Mouse (Mus musculus) erythroblast, embryonic 14.5 days (primary cell): Measurements from ENCODE around the gene AC134908.4. TPM values are rescaled to one million over a fixed set of nuclear protein-coding genes. Genes with fewer than 3 reads are reported as not detected.

Source experiments
- H3K27me3 ChIP-seq: 2 replicates; pipeline ENCODE4 v1.6.1; 2012; ENCODE audit warnings: inconsistent platforms; ENCODE audit not compliant: control insufficient read depth
- H3K36me3 ChIP-seq: 2 replicates; pipeline ENCODE4 v1.6.1; 2012; ENCODE audit warnings: mild to moderate bottlenecking, inconsistent platforms; ENCODE audit not compliant: control insufficient read depth
- H3K4me1 ChIP-seq: 2 replicates; pipeline ENCODE4 v1.6.1; 2012; ENCODE audit warnings: inconsistent platforms; ENCODE audit not compliant: control insufficient read depth
- H3K4me3 ChIP-seq: replicated peaks from 2 replicates; pipeline ENCODE3; 2012; ENCODE audit warnings: moderate library complexity, mild to moderate bottlenecking, inconsistent platforms
- H3K9me3 ChIP-seq: 2 replicates; pipeline ENCODE4 v1.6.1; 2012; ENCODE audit warnings: low read length, inconsistent platforms, mixed read lengths; ENCODE audit not compliant: control insufficient read depth
- GATA1 ChIP-seq: IDR thresholded peaks from 2 replicates; pipeline ENCODE4 v1.6.1; 2012; ENCODE audit warnings: low read length, inconsistent platforms, mixed read lengths
- TAL1 ChIP-seq: IDR thresholded peaks from 3 replicates; pipeline ENCODE4 v1.6.1; 2012; ENCODE audit warnings: low read length, inconsistent platforms, mixed read lengths
- polyA plus RNA-seq: library from polyadenylated mRNA; stranded (reverse); fragments of >175 nt; gene quantifications from 2 replicates; pipeline ENCODE4 v1.2.3, GENCODE M21; 2012

The AC134908.4 gene
- not detected in 2 replicates for polyA plus RNA-seq

DNA sequence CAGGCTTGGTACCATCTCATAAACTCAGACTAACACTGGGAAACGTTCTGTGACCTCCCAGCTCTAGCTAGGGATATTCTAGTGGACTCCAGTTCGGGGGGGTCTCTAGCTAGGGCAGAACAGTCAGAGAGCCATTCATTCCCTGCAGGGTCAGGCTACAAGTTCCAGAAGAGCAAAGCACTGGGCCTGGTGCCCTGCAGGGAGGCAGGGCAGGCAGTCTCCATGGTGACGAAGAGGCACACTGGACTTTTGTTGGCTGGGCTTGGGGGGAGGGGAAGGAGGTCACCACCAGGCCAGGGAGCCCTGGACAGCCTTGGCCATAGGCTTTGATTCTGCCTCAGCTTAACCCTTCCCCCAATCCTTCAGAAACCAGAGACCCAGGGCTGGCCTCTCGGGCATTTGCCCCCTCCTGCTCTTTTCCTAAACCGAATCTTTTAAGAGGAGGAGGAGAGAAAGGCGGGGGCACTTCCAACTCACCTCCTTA, at the start of gene AC134908.4:
Gene AC134908.4, minus strand, starts transcription at position 51 of the 484 bp plus-strand sequence.
- TF ChIP-seq GATA1 (no peak), TAL1 (no peak)
- Histone ChIP-seq H3K9me3 (no peaks in the 10 kb centered on the region), H3K36me3 (peaks cover 9% of the 10 kb centered on the region), H3K4me1 (peaks cover 66% of the 10 kb centered on the region), H3K27me3 (no peaks in the 10 kb centered on the region; the same call in 1 of the 2 replicates), H3K4me3 (peak within 1 kb of the TSS; percentile 82)

DNA sequence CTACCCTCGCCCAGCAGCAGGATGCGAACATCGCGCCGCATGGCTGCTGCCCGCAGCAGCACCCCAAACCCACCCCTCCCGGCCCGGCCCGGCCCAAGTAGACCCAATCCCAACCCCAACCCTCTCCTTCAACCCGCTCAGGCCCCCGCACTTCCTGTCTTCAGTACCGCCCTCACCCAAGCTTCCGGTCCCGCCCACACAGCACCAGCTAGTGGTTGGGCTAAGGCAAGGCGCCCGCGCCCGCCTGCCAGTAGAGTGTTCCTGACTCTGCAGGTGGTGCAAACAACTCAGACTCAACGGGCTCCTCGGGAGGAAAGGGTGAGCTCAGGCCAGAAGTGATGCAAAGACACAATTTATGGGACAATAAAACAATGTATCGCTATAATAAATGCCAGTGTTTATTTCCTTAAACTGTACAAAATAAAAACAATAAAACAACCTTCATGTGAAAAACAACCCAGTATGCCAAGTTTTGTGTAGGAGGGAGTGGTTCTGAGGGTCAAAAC, 49.0 kb upstream of the AC134908.4 start, which contains the start of gene Rhot2:
Gene Rhot2, minus strand, starts transcription at position 456 of the 506 bp plus-strand sequence.
- H3K4me1 ChIP-seq: peaks cover 52% of the 10 kb centered on the region
- peak within 1 kb of the TSS; percentile 80 for H3K4me3 ChIP-seq
- no peak for TF ChIP-seq TAL1
- no peak for TF ChIP-seq GATA1
- no peaks in the 10 kb centered on the region for H3K27me3 ChIP-seq
- H3K9me3 ChIP-seq: no peaks in the 10 kb centered on the region
- peaks cover 87% of the 10 kb centered on the region for H3K36me3 ChIP-seq

DNA sequence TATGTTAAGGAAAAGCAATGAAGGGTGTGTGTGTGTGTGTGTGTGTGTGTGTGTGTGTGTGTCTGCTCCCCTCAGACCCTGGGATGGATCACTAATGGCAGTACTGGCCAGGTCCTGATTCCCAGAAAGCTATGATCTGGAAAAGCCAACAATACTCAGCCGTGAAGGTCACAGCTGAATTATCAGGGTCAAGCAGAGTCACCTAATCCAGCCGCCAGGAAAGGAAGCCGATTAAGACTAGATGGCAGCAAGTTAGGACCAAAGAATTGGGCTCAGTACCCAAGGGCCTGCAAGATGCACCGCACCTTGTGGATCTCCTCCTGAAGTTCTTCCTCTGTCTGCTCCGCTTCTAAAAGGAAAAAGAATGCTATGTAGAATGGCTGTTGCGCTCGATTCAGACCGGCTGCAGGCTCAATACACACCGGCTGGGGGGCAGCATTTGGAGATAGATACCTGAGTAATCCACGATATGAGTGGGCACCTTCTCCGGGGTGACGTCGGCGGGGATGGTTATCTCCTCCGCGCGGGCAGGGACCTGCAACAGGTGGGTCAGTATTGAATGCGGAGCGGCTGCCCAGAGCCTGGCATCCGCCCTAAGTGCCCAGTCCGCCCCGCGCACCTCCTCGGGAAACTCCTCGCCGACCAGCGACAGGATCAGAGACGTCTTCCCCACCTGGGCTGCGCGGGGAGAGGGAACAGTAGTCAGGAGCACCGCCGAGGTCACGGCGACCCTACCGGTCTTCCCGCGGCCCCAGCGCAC, 48.4 kb upstream of the AC134908.4 start:
- TF ChIP-seq TAL1 (0 out of 3 replicates have a peak, but pooled peaks have one; percentile 13), GATA1 (peak; percentile 54)
- peak overlapping the region; percentile 80 for H3K4me3 ChIP-seq
- H3K36me3 ChIP-seq: peaks cover 87% of the 10 kb centered on the region
- H3K9me3 ChIP-seq: no peaks in the 10 kb centered on the region
- H3K4me1 ChIP-seq: peaks cover 58% of the 10 kb centered on the region
- no peaks in the 10 kb centered on the region for H3K27me3 ChIP-seq

DNA sequence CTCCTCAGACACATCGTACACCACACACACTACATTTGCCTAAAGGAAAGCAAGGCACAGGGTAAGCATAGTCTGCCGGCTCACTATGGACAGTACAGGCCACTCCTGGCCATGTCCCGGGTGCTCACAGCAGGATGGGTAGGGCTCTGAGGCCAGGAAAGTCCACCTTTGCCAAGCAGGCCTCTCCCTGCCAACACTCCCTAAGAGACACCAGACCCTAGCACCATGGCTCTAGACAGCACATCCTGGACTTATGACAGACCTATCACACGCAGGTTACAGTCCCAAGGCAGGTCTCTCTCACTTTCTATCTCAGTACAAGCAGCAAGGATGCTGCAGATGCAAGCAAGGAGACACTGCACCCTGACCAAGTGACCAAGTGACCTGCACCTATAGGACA, 47.7 kb upstream of the AC134908.4 start:
- Histone ChIP-seq H3K9me3 (no peaks in the 10 kb centered on the region), H3K4me1 (peaks cover 62% of the 10 kb centered on the region), H3K27me3 (no peaks in the 10 kb centered on the region), H3K36me3 (peaks cover 86% of the 10 kb centered on the region), H3K4me3 (peak overlapping the region; percentile 80)
- no peak for TF ChIP-seq TAL1
- TF ChIP-seq GATA1: no peak

DNA sequence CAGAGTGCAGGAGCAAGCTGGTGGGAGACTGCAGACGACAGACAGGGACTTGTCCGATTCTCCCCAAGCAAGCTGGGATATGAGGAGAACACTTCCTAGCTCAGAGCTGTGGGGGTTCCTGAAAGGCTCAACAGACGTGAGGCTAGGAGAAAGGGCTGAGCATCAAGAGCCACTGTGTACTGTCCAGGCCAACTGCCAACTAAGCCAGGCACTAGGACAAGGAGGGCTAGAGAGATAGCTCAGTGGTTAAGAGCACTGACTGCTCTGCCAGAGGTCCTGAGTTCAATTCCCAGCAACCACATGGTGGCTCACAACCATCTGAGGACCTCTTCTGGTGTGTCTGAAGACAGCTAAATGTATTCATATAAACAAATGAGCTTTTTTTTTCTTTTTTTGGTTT, 47.0 kb upstream of the AC134908.4 start:
- no peaks in the 10 kb centered on the region for H3K9me3 ChIP-seq
- no peak for TF ChIP-seq GATA1
- no peak for TF ChIP-seq TAL1
- no peaks in the 10 kb centered on the region for H3K27me3 ChIP-seq
- peaks cover 86% of the 10 kb centered on the region for H3K36me3 ChIP-seq
- H3K4me3 ChIP-seq: peak overlapping the region; percentile 21
- H3K4me1 ChIP-seq: peaks cover 68% of the 10 kb centered on the region

DNA sequence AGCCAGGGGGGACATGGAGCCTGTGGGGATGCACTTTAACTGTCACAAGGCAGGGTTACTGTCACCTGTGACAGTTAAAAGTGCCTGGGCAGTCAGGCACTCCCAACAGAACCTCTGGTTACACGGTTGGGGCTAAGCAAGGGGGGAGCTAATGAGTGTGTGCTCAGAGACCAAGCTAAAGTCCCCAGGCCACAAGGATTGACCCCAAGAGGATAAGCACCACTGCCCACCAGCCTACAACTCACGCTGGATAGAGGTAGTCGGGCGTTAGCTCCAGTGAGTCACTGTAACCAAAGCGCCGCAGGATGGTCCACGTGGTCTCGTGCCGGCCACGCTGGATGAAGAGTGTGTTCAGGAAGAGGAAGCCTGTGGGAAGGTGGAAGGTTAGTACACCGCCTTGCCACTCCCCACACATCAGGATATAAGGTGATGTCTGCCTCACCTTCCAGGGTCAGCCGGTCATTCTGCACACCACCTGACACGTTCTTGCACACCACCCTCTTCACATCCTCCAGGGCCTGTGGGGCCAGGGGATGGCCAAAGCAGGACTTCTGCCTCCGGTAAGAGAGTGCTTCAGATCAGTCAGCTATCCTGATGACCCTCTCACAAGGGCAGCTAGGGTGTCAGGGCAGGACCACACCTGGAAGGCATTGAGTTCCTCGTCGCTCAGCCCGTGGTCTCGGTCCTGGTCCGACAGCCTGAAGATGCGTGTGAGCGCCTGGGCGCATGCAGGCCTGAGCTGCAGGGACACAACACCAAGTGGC, 45.8 kb upstream of the AC134908.4 start, which contains the start of gene Gm20683:
Gene Gm20683, minus strand, starts transcription at position 647 of the 764 bp plus-strand sequence.
- H3K4me3 ChIP-seq: peak within 1 kb of the TSS; percentile 21
- H3K4me1 ChIP-seq: peaks cover 80% of the 10 kb centered on the region
- H3K27me3 ChIP-seq: no peaks in the 10 kb centered on the region
- H3K9me3 ChIP-seq: no peaks in the 10 kb centered on the region
- H3K36me3 ChIP-seq: peaks cover 82% of the 10 kb centered on the region
- TF ChIP-seq TAL1 (no peak), GATA1 (no peak)

DNA sequence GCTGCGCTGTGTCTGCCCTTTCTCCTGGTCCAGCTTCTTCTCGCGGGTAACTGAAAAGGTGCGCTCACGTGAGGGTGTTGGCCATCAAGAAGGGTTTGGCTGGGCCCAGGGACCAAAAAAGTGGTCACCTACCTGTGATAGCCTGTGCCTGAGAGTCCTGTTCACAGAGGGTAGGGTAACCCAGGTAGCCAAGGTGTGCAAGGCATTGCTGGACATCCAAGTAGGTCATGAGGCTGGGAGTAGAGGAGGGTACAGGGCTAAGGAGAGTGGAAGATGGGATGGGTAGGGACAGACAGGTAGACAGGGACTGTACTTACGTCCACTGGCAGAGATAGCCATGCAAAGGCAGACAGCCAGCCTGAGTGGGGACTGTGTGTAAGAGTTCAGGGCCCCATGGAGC, 45.1 kb upstream of the AC134908.4 start:
- Histone ChIP-seq H3K36me3 (peaks cover 82% of the 10 kb centered on the region), H3K9me3 (no peaks in the 10 kb centered on the region), H3K27me3 (no peaks in the 10 kb centered on the region), H3K4me3 (no peak overlapping the region), H3K4me1 (peaks cover 83% of the 10 kb centered on the region)
- TF ChIP-seq GATA1 (no peak), TAL1 (no peak)

DNA sequence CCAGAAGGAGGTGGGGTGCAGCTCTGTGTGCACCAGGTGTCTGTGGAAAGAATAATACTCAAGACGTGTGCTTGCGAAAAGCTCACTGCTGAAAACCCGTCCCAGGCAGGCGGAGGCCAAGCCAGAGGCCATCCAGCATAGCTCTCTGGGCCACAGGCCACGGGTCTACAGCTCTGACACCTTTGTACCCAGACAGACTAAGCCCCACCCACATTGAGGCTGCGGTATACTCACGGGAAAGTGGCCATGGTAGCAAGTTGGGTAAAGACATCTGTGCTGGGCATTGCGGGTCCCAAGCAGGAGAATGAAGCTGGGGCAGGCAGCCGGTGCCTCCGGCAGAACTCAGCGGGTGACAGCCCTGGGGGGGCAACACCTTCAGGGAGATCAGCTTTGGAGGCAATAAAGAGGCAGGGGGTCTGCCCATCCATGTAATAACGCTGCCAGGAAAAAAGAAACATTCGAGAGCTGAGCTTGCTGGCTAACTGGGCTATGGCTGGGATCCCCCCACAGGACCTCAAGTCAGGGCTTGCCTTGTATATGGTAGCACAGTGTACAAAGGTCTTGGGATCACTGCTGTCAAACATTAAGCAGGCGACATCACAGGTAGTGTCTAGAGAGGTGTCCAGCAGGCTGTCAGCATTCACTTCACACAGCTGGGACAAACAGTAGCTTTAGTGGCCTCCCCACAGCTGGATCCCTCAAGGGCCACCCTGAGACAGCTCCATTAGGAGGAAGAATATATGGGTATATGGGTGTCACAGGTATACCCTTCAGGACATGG, 44.2 kb upstream of the AC134908.4 start:
- H3K4me3 ChIP-seq: no peak overlapping the region
- peaks cover 83% of the 10 kb centered on the region for H3K36me3 ChIP-seq
- peaks cover 83% of the 10 kb centered on the region for H3K4me1 ChIP-seq

More for the DNA sequence above, 44.2 kb upstream of the AC134908.4 start:
- Histone ChIP-seq H3K9me3 (no peaks in the 10 kb centered on the region), H3K27me3 (no peaks in the 10 kb centered on the region)
- TF ChIP-seq GATA1 (no peak), TAL1 (no peak)
